Mouse (Mus musculus): ENCODE data around the gene Ppat. TPM values are rescaled to one million over a fixed set of nuclear protein-coding genes. Genes with fewer than 3 reads are reported as not detected.
A peak's percentile ranks its signal among the peaks of the same experiment; 100 is the strongest.
"Not testable (repeated sequence)": the region's sequence is repeated elsewhere in the genome, so short reads cannot be mapped to it uniquely, and the experiment has no call there.

Ppat gene
- total RNA-seq, 2 experiments from 2014 or later, result 18.6 to 21.8 TPM

GRCm38 (mm10) chr5:76952112-76953040, 998 bp upstream of the Ppat start:
- no peak for DNase-seq
- intact Hi-C loops (cut with DNase I), result loop anchor here (5.0 kb wide), 1 partner anchor 45 kb away; the partner anchor contains the start of gene Aasdh

- no peak for DNase-seq
- intact Hi-C loops (cut with DNase I), result loop anchor here (5.0 kb wide), 1 partner anchor 43 kb away; the partner anchor contains the start of gene Aasdh
These were observed 854 bp downstream of the Ppat start for GRCm38 (mm10) chr5:76950343-76951105.

DNA sequence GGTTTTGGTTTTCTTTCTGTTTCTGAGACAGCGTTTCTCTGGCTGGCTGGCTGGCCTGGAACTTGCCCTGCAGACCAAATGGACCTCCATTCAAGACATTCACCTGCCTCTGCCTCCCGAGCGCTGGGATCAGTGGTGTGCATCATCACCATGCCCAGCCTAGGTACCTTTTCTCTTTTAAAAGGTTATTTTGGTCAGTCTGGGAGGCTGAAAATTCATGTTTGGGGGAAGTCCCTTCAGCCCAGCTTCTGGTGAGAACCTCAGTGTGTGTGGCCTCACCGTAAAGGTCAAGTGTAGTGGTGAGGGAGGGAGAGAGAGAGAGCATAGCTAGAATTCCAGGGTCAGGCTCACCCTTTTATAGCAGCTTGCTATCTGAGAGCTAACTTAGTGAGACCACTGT, 3.6 kb downstream of the Ppat start:
- no peak for DNase-seq

DNA sequence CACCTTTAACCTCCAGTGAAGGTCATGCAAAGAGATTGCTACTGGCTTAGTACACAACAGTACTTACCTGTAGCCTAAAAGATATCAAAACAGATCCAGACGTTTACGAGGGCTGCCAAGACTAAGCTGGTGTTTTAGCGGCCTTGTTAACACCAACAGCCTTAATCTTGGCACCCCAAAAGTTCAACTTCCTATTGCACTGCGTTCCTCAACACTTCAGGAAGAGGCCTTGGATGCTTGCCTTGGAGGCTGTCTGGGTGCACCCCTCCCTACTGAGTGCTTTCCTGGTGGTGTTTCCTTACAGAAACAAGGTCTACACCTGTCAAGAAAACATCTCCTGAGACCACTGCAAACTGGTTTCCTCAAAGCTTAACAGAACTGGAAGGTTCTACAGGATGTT, 4.2 kb downstream of the Ppat start:
- intact Hi-C loops (cut with DNase I), result no loop called here
- DNase-seq, result no peak

More for the DNA sequence above, 3.6 kb downstream of the Ppat start:
- intact Hi-C loops (cut with DNase I), result no loop called here

- DNase-seq, result no peak
- intact Hi-C loops (cut with DNase I), result no loop called here
These were observed 5.7 kb downstream of the Ppat start for GRCm38 (mm10) chr5:76945678-76946033.

DNA sequence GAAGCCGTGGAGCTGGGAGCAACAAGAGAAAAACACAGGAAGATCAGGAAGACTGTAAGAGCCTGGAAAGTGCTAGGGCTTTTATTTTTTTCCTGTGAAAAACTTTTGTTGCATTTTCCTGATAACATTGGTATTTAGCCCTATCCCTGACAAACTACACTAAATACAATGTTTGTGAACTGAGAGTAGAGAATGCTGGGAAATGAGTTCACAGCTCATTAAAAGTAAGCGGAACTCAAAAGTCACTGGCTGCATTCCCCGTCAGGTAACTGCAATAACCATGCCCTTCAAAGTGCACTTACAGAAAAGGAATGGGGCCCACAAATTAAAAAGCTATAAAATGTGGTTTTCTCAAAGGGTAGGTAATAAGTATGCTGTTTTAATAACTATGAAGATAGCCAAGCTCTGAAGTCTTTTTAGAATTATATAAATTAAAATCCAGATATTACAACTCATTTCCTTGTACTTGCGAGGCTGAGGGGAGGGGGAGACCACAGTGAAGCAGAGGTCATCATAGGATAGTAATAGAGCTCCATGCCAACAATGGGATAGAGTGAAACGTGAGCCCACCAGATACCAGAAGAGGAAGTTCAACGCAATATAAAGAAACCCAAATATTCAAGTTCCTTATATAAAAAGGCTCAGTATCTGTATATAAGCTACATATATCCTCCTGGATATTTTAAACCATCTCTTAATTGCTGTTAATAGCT, 6.3 kb downstream of the Ppat start:
- intact Hi-C loops (cut with DNase I), result no loop called here
- DNase-seq, result no peak

DNA sequence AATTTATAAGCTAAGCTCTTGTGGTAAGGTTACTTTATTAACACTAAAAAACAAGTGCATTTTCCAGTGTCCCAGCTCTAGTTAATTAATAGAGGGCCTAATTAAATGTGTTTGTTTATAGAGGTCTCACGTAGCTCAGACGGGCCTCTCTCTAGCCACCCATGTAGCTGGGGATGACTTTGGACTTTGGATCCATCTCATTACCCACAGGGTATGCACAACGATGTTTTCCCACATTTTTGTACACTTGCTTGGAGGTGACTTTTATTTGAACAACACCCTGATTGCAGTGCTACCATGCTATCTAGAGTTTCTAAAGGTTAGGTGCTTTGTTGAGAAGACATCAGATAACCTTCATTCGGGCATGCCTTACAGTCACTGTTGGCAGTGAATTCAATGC, 8.9 kb downstream of the Ppat start:
- DNase-seq, result no peak
- intact Hi-C loops (cut with DNase I), result no loop called here

GRCm38 (mm10) chr5:76941975-76942374, 9.4 kb downstream of the Ppat start:
- intact Hi-C loops (cut with DNase I), result no loop called here
- no peak for DNase-seq

DNA sequence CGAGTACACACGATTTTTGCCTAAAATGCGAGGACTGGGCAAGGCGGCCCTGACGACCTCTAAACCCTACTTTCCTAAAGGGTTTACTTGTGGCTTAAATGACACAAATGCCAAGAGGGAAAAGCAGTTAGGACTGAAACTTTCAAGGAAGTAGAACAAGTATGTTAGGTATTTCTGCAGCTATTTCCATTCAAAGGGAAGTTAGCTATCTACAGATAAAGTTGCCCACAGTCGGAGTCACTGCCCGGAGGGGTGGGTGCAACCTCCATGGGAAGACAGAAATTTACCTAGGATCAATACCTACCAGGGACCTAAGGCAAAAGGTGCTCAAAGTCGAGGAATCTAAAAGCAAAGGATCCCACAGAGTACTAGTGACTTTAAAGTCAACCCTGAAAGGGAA, 11.7 kb downstream of the Ppat start:
- no peak for DNase-seq
- intact Hi-C loops (cut with DNase I), result no loop called here

- DNase-seq, result no peak
- intact Hi-C loops (cut with DNase I), result no loop called here
These were observed 22.0 kb downstream of the Ppat start for GRCm38 (mm10) chr5:76929180-76929877.

- intact Hi-C loops (cut with DNase I), result no loop called here
- no peak for DNase-seq
These were observed 23.1 kb downstream of the Ppat start for GRCm38 (mm10) chr5:76928124-76928832.

GRCm38 (mm10) chr5:76924296-76924695, 27.1 kb downstream of the Ppat start:
- intact Hi-C loops (cut with DNase I), result no loop called here
- DNase-seq, result no peak

GRCm38 (mm10) chr5:76923428-76923827, 27.9 kb downstream of the Ppat start:
- peak; percentile 72 to 82 for DNase-seq
- intact Hi-C loops (cut with DNase I), result no loop called here

DNA sequence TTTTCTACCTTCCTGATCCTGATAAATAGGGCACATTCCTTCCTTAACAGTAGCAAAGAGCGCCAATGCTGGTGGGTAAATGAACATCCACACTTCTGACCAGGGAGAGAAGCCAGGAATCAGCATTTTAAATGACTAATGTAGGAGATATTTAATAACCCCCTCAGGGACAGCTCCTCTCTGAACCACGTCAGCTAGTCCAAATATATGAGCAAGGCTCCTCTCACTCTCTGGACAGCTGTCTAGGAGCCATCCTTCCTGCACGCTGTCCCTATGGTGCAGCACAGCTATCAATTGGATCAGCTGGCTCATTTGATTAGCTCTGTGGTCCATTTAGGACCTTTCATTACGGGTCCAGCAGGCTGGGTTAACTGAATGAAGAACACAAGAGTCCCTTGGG, 28.5 kb downstream of the Ppat start:
- no peak for DNase-seq
- intact Hi-C loops (cut with DNase I), result no loop called here

DNA sequence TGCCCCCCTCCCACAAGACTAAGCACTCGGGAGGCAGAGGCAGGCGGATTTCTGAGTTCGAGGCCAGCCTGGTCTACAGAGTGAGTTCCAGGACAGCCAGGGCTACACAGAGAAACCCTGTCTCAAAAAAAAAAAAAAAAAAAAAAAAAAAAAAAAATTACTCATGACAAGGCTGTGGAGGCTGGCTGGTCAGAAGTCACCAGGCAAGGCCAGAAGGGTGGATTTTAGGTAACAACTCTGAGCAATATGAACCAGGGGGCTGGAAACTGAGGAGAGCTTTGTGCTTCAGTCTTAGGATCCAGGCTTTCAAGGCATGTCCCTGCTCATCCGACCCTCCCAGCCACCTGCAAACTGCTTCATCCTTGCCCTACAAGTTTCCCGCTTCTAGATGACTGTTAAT, 38.9 kb downstream of the Ppat start:
- DNase-seq; intact Hi-C loops (cut with DNase I): not testable (repeated sequence)

- no peak for DNase-seq
- intact Hi-C loops (cut with DNase I), result no loop called here
These were observed 40.6 kb downstream of the Ppat start for GRCm38 (mm10) chr5:76910807-76911206.

- intact Hi-C loops (cut with DNase I), result loop anchor here (5.0 kb wide), 2 partner anchors 46 to 61 kb away; partner anchors contain the start of genes Paics and Ppat
- DNase-seq, result no peak
These were observed 45.3 kb downstream of the Ppat start for GRCm38 (mm10) chr5:76906155-76906499.

DNA sequence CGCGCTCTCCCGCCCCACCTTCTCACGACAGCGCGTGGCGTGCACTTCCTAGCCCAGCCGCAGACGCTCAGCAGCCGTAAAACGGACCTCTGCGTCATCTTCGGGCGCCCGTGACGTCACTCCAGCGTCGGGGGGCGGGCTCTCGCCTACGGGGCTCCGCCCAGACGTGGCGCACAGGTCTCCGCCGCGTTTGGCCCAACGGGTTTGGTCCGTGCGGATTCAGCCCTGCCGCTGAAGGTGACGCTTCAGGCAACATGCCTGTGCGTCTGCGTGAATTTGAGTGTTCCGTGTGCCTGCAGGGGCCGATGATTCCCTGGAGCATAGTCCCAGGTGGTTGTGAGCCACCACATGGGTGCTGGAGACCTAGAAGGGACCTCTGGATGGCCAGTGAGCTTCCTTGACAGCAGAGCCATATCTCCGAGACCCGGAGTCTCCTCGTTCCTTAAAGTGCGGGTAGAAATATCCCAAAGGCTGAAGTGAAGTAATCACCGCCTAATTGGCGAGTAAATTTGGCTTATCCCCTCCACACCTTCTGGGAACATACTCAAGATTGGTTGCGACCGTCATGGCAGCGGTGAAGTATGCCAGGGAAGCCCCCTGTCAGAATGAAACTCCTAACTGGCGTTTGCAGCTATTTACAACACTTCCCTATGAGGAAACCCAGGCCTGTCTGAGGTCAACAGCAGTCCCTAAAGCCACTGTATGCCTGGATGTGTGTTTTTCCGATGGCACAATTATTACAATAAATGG, 45.8 kb downstream of the Ppat start, which contains the start of gene Aasdh:
TSS of gene Aasdh (minus strand) at position 110 of the 750 bp plus-strand sequence.
- intact Hi-C loops (cut with DNase I), result loop anchor here (5.0 kb wide), 2 partner anchors 47 to 62 kb away; partner anchors contain the start of genes Paics and Ppat
- peak; percentile 93 to 96 for DNase-seq

Data from gastrocnemius, postnatal 36 days (tissue).